8 mouse cellular contexts compared by ENCODE assay signal in genomic region chr6:127974000-127974399, GRCm38 (mm10).
DNase-seq lines count a peak whose midpoint lies in the region; ATAC-seq lines count a peak whose summit lies in the region.

No protein-coding gene starts in this region.

- peak overlapping the region; percentile 78 for H3K27ac ChIP-seq in heart, embryonic 13.5 days (replicated peaks)
- H3K27ac ChIP-seq in midbrain, embryonic 10.5 days (replicated peaks): peak overlapping the region; percentile 65

- 48% methylated on average over 9 of the region's 9 CpGs for WGBS in heart, embryonic 13.5 days
- WGBS in midbrain, embryonic 10.5 days: 65% methylated on average over 9 of the region's 9 CpGs

- H3K36me3 ChIP-seq in heart, embryonic 13.5 days: no peaks in the 10 kb centered on the region
- H3K36me3 ChIP-seq in midbrain, embryonic 10.5 days: no peaks in the 10 kb centered on the region

- peaks cover 76% of the 10 kb centered on the region for H3K4me1 ChIP-seq in heart, embryonic 13.5 days
- H3K4me1 ChIP-seq in midbrain, embryonic 10.5 days: peaks cover 50% of the 10 kb centered on the region

- no peak for DNase-seq in heart, postnatal 25 days (ENCODE audit: low spot score)
- peak; percentile 70 for DNase-seq in adrenal gland, adult 2 months
- peak; percentile 20 for DNase-seq in fibroblast of lung, adult 2 months (ENCODE audit: low read depth)
- DNase-seq in midbrain, embryonic 10.5 days (ENCODE audit: low spot score): no peak
- no peak for DNase-seq in left cerebral cortex, postnatal 10 days (ENCODE audit: extremely low spot score in 1 of 2, low spot score in 2 of 2)
- no peak for DNase-seq in right cerebral cortex, postnatal 25 days
- no peak for DNase-seq in left cerebral cortex, adult 18-20 months (ENCODE audit: low spot score in 2 of 2)

- intact Hi-C loops in heart, postnatal 25 days (cut with DNase I): loop anchor here (5.0 kb wide), 1 partner anchor 193 kb away; no protein-coding TSS in a partner anchor
- intact Hi-C loops in left cerebral cortex, postnatal 10 days (cut with DNase I): loop anchor here (5.0 kb wide), 1 partner anchor 53 kb away; no protein-coding TSS in a partner anchor

- peak overlapping the region; percentile 41 for H3K9ac ChIP-seq in heart, embryonic 13.5 days

- ATAC-seq in heart, embryonic 13.5 days (ENCODE audit: extremely low read depth, insufficient number of reproducible peaks, low FRiP score, low TSS enrichment): no peak

- H3K27me3 ChIP-seq in heart, embryonic 13.5 days (replicated peaks): no peaks in the 10 kb centered on the region
- H3K27me3 ChIP-seq in midbrain, embryonic 10.5 days (ENCODE audit: low read depth, poor library complexity, severe bottlenecking): no peaks in the 10 kb centered on the region

- no peaks in the 10 kb centered on the region for H3K9me3 ChIP-seq in heart, embryonic 13.5 days
- H3K9me3 ChIP-seq in midbrain, embryonic 10.5 days (replicated peaks): no peaks in the 10 kb centered on the region

- H3K4me3 ChIP-seq in heart, embryonic 13.5 days: no peak overlapping the region
- H3K4me3 ChIP-seq in midbrain, embryonic 10.5 days: no peak overlapping the region

- no peak overlapping the region for H3K4me2 ChIP-seq in heart, embryonic 13.5 days

Comparison
In these comparisons a context has a peak if more than half of its experiments do, and no peak if none do; other contexts are left out.
1. DNase-seq: peak in adrenal gland, adult 2 months (single experiment) and fibroblast of lung, adult 2 months (single experiment); none in heart, postnatal 25 days (single experiment), midbrain, embryonic 10.5 days (single experiment), left cerebral cortex, postnatal 10 days (0 of 2), right cerebral cortex, postnatal 25 days (single experiment) and left cerebral cortex, adult 18-20 months (0 of 2).